Mouse (Mus musculus): ENCODE data around the gene Arhgef10l. TPM values are rescaled to one million over a fixed set of nuclear protein-coding genes. Genes with fewer than 3 reads are reported as not detected.

Gene Arhgef10l
- polyA plus RNA-seq, 1 experiment from 2014 or later = 24.6 TPM

GRCm38 (mm10) chr4:140707615-140708014 is 41.8 kb upstream of the Arhgef10l start:
- Histone ChIP-seq H3K4me2 (ENCODE audit: low read length) (no peak overlapping the region), H3K27ac (replicated peaks; ENCODE audit: low read depth, low read length) (no peak overlapping the region), H3K36me3 (ENCODE audit: control insufficient read depth, insufficient read depth, low read length) (peaks cover 73% of the 10 kb centered on the region), H3K27me3 (ENCODE audit: control insufficient read depth, insufficient read depth, low read length) (no peaks in the 10 kb centered on the region), H3K9ac (replicated peaks; ENCODE audit: low read length) (no peak overlapping the region), H3K4me3 (replicated peaks; ENCODE audit: low read depth, low read length) (no peak overlapping the region), H3K4me1 (ENCODE audit: control insufficient read depth, insufficient read depth, low read length) (peaks cover 21% of the 10 kb centered on the region), H3K9me3 (ENCODE audit: control insufficient read depth, low read length) (no peaks in the 10 kb centered on the region)
- WGBS = 80% methylated on average over 4 of the region's 4 CpGs
- no peak for DNase-seq
- no peak for ATAC-seq (ENCODE audit: low FRiP score, low TSS enrichment)

GRCm38 (mm10) chr4:140704166-140704565 is 38.4 kb upstream of the Arhgef10l start:
- H3K27me3 ChIP-seq (ENCODE audit: control insufficient read depth, insufficient read depth, low read length) = peaks cover 14% of the 10 kb centered on the region
- H3K9me3 ChIP-seq (ENCODE audit: control insufficient read depth, low read length) = no peaks in the 10 kb centered on the region
- H3K4me2 ChIP-seq (ENCODE audit: low read length) = peak overlapping the region; percentile 83
- no peak overlapping the region for H3K27ac ChIP-seq (replicated peaks; ENCODE audit: low read depth, low read length)
- no peak for ATAC-seq (ENCODE audit: low FRiP score, low TSS enrichment)
- no peak for DNase-seq
- H3K9ac ChIP-seq (replicated peaks; ENCODE audit: low read length) = no peak overlapping the region; the same call in 1 of the 2 replicates
- H3K4me3 ChIP-seq (replicated peaks; ENCODE audit: low read depth, low read length) = peak overlapping the region; percentile 90; the same call in 1 of the 2 replicates
- H3K36me3 ChIP-seq (ENCODE audit: control insufficient read depth, insufficient read depth, low read length) = peaks cover 39% of the 10 kb centered on the region
- 20% methylated on average over 4 of the region's 4 CpGs for WGBS
- H3K4me1 ChIP-seq (ENCODE audit: control insufficient read depth, insufficient read depth, low read length) = peaks cover 30% of the 10 kb centered on the region

DNA sequence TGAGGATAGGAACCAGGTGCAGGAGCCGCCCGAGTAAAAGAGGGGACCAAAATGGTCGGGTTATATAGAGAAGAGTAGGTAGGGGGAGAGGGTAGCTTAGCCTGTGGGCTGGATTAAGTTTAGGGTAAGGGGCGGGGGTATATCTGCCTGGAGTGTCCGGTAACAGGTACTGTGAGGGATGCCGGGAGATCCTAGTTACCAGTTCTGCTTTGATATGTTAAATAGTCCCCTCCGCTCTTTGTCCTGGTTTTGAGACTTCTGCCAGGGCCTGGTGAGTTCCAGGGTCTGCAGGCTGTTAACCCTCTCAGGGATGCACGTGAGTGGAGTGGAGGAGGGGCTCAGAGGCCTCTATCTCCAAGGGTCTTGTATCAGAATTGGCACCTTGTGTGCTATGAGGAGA is 37.8 kb upstream of the Arhgef10l start:
- H3K9ac ChIP-seq (replicated peaks; ENCODE audit: low read length) = peak overlapping the region; percentile 89; the same call in 1 of the 2 replicates
- ATAC-seq (ENCODE audit: low FRiP score, low TSS enrichment) (peak; percentile 7; the same call in 1 of the 2 replicates), DNase-seq (peak; percentile 59)
- peaks cover 30% of the 10 kb centered on the region for H3K4me1 ChIP-seq (ENCODE audit: control insufficient read depth, insufficient read depth, low read length)
- H3K9me3 ChIP-seq (ENCODE audit: control insufficient read depth, low read length) = no peaks in the 10 kb centered on the region
- WGBS = under 1% methylated on average over 8 of the region's 8 CpGs
- H3K27ac ChIP-seq (replicated peaks; ENCODE audit: low read depth, low read length) = peak overlapping the region; percentile 96; the same call in 1 of the 2 replicates
- H3K4me2 ChIP-seq (ENCODE audit: low read length) = peak overlapping the region; percentile 83
- H3K4me3 ChIP-seq (replicated peaks; ENCODE audit: low read depth, low read length) = peak overlapping the region; percentile 90
- H3K27me3 ChIP-seq (ENCODE audit: control insufficient read depth, insufficient read depth, low read length) = peaks cover 19% of the 10 kb centered on the region
- peaks cover 33% of the 10 kb centered on the region for H3K36me3 ChIP-seq (ENCODE audit: control insufficient read depth, insufficient read depth, low read length)

GRCm38 (mm10) chr4:140702611-140703327 is 37.0 kb upstream of the Arhgef10l start:
- H3K27ac ChIP-seq (replicated peaks; ENCODE audit: low read depth, low read length) = peak overlapping the region; percentile 96
- peaks cover 21% of the 10 kb centered on the region for H3K27me3 ChIP-seq (ENCODE audit: control insufficient read depth, insufficient read depth, low read length)
- peak overlapping the region; percentile 89 for H3K9ac ChIP-seq (replicated peaks; ENCODE audit: low read length)
- H3K36me3 ChIP-seq (ENCODE audit: control insufficient read depth, insufficient read depth, low read length) = peaks cover 25% of the 10 kb centered on the region
- WGBS = under 1% methylated on average over 49 of the region's 68 CpGs
- DNase-seq (peak; percentile 94), ATAC-seq (ENCODE audit: low FRiP score, low TSS enrichment) (peak; percentile 64)
- H3K4me2 ChIP-seq (ENCODE audit: low read length) = peak overlapping the region; percentile 83
- peak overlapping the region; percentile 90 for H3K4me3 ChIP-seq (replicated peaks; ENCODE audit: low read depth, low read length)
- peaks cover 30% of the 10 kb centered on the region for H3K4me1 ChIP-seq (ENCODE audit: control insufficient read depth, insufficient read depth, low read length)
- H3K9me3 ChIP-seq (ENCODE audit: control insufficient read depth, low read length) = no peaks in the 10 kb centered on the region

DNA sequence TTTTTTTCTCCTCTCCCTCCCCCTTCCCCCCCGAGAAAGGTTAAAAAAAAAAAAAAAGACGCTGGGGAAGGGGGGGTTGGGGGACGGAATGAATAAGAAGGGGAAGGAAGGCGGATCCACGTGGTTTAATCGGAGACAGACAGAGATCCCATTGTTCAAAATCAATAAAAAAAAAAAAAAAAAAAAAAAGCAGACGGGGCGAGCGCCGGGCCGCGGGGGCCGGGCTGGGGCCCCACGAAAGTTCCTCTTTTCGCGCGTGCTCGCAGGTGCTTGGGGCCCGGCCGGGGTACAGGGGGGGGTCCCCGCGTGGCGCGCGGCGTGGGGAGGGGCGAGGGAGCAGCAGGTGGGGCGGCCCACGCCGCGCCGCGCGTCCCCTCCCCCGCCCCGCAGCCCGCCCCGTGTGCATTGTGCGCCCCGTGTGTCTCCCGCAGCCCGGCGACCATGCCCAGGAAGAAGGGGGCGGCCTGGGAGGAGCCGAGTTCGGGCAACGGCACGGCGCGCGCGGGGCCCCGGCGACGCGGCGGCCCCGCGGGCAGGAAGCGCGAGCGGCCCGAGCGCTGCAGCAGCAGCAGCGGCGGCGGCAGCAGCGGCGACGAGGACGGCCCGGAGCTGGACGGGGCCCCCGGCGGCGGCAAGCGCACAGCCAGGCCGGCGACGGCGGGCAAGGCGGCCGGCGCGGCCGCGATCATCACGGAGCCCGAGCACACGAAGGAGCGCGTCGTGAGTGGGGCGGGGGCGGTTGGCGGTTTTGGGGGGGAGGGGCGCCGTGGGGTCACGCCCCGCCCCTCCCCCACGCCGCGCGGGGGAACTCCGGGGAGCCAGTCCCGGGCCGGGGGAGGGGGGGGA is 36.1 kb upstream of the Arhgef10l start:
- peak overlapping the region; percentile 89 for H3K9ac ChIP-seq (replicated peaks; ENCODE audit: low read length)
- DNase-seq (peak; percentile 69), ATAC-seq (ENCODE audit: low FRiP score, low TSS enrichment) (peak; percentile 25; the same call in 1 of the 2 replicates)
- peaks cover 21% of the 10 kb centered on the region for H3K27me3 ChIP-seq (ENCODE audit: control insufficient read depth, insufficient read depth, low read length)
- no peaks in the 10 kb centered on the region for H3K9me3 ChIP-seq (ENCODE audit: control insufficient read depth, low read length)
- peak overlapping the region; percentile 90 for H3K4me3 ChIP-seq (replicated peaks; ENCODE audit: low read depth, low read length)
- peak overlapping the region; percentile 83 for H3K4me2 ChIP-seq (ENCODE audit: low read length)
- peaks cover 20% of the 10 kb centered on the region for H3K36me3 ChIP-seq (ENCODE audit: control insufficient read depth, insufficient read depth, low read length)
- H3K4me1 ChIP-seq (ENCODE audit: control insufficient read depth, insufficient read depth, low read length) = peaks cover 26% of the 10 kb centered on the region
- peak overlapping the region; percentile 96 for H3K27ac ChIP-seq (replicated peaks; ENCODE audit: low read depth, low read length)
- under 1% methylated on average over 90 of the region's 107 CpGs for WGBS

DNA sequence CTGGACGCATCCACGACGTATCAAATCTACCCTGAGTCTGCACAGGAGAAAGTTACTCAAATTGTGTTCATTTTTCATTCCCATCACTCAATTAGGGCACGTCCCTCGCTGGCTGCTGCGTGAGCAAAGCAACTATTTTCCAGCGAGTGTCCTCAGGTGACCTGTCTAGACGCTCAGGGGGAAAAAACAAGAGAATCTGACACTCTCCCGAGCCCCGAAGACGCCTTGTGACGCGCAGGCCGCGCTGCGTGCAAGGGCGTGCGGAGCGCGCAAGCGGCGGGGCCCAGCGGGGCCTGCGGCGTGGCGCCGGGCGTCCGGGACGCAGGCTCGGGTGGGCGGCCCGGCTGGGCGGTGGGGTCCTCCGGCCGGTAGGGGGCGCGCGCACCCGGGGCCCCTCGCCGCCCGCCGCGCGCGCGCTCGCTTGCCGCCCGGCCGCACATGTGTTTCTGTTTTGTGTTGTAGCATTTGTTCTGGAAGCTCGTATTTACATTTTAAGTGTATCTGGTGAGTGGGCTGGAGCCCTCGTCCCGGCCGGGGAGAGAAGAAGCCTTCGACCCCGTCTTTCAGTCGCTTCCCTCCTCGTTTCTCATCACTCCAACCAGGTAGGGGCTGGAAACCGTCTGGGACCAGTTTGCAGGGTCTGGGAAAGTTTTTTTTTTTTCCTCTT is 35.4 kb upstream of the Arhgef10l start:
- H3K4me1 ChIP-seq (ENCODE audit: control insufficient read depth, insufficient read depth, low read length) = peaks cover 26% of the 10 kb centered on the region
- peak overlapping the region; percentile 96 for H3K27ac ChIP-seq (replicated peaks; ENCODE audit: low read depth, low read length)
- H3K36me3 ChIP-seq (ENCODE audit: control insufficient read depth, insufficient read depth, low read length) = peaks cover 16% of the 10 kb centered on the region
- peak; percentile 66; the same call in 1 of the 2 replicates for ATAC-seq (ENCODE audit: low FRiP score, low TSS enrichment)
- under 1% methylated on average over 60 of the region's 61 CpGs for WGBS
- H3K27me3 ChIP-seq (ENCODE audit: control insufficient read depth, insufficient read depth, low read length) = peaks cover 21% of the 10 kb centered on the region
- peak overlapping the region; percentile 83 for H3K4me2 ChIP-seq (ENCODE audit: low read length)
- DNase-seq = peak; percentile 91
- H3K4me3 ChIP-seq (replicated peaks; ENCODE audit: low read depth, low read length) = peak overlapping the region; percentile 90
- H3K9me3 ChIP-seq (ENCODE audit: control insufficient read depth, low read length) = no peaks in the 10 kb centered on the region
- H3K9ac ChIP-seq (replicated peaks; ENCODE audit: low read length) = peak overlapping the region; percentile 89

DNA sequence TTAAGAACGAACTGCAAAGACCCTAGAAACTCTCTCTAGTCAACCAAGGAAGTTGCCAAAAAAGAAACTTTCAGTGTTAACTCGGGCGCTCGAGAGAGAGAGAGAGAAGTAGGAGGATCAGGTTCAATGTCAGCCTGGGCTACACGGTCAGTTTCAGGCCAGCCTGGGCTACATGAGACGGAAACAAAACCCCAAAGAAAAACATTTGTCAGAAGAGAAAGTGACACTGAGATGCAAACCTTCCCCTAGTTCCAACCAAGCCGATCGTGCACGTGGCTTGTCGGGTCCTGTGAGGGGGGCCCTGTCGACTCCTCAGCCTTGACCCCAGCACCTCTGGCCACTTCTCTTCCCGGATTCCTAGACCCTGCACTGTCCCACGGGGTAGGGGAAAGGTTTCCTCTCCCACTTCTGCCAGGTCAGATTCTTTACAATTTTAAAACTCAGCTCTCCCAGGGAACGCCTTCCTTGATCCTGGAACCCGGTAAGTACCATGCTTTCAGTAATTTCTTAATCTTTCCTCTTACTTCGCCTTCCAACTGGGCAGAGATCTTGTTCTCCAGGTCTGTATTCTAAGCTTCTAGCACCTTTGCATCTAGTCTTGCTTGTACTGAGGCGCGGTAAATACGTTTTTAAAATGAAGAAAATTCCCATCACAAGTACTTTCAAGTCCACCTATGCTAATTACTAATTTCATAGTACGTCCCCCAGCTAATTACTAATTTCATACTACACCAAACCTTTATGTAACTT is 34.6 kb upstream of the Arhgef10l start, which contains the start of gene Rcc2:
Gene Rcc2, plus strand, starts transcription at position 273 of the 750 bp plus-strand sequence.
- H3K9me3 ChIP-seq (ENCODE audit: control insufficient read depth, low read length) = no peaks in the 10 kb centered on the region
- peak within 1 kb of the TSS; percentile 83 for H3K4me2 ChIP-seq (ENCODE audit: low read length)
- ATAC-seq (ENCODE audit: low FRiP score, low TSS enrichment) (no peak), DNase-seq (no peak)
- peaks cover 26% of the 10 kb centered on the region for H3K4me1 ChIP-seq (ENCODE audit: control insufficient read depth, insufficient read depth, low read length)
- H3K27me3 ChIP-seq (ENCODE audit: control insufficient read depth, insufficient read depth, low read length) = peaks cover 21% of the 10 kb centered on the region
- peaks cover 9% of the 10 kb centered on the region; the same call in 1 of the 2 replicates for H3K36me3 ChIP-seq (ENCODE audit: control insufficient read depth, insufficient read depth, low read length)
- peak within 1 kb of the TSS; percentile 90 for H3K4me3 ChIP-seq (replicated peaks; ENCODE audit: low read depth, low read length)
- peak within 1 kb of the TSS; percentile 96 for H3K27ac ChIP-seq (replicated peaks; ENCODE audit: low read depth, low read length)
- peak within 1 kb of the TSS; percentile 89 for H3K9ac ChIP-seq (replicated peaks; ENCODE audit: low read length)
- 8% methylated on average over 20 of the region's 20 CpGs for WGBS

All from midbrain, embryonic 14.5 days (tissue).